In genomic region chr3:108918852-108919251, GRCm38 (mm10) we compare ENCODE assay signal across 28 mouse cellular contexts. TPM values are rescaled to one million over a fixed set of nuclear protein-coding genes. Genes with fewer than 3 reads are reported as not detected.
"Had no signal": no experiment of that assay in that cellular context is flagged by ENCODE, and none has a peak within 500 bp of the region (broad histone marks: within the 10 kb centered on the region; RNA-seq: fewer than 3 reads in every experiment).

No protein-coding gene starts in this region.

- DNase-seq: kidney, adult 11 months; kidney, adult 9 months; kidney, postnatal 14 days; kidney, postnatal 4 days; layer of hippocampus, postnatal 36 days; lung, embryonic 14.5 days; right cerebral cortex, adult 18-20 months; right cerebral cortex, postnatal 14 days; thymus, adult 18-20 months; thymus, postnatal 36 days had no signal

- H3K36me3 ChIP-seq: midbrain, embryonic 12.5 days; midbrain, embryonic 15.5 days; neural tube, embryonic 12.5 days; neural tube, embryonic 15.5 days had no signal

- H3K27me3 ChIP-seq: midbrain, embryonic 12.5 days; midbrain, embryonic 15.5 days; neural tube, embryonic 12.5 days; neural tube, embryonic 15.5 days had no signal

- ATAC-seq: lung, postnatal 0 days; midbrain, embryonic 15.5 days had no signal

- H3K4me1 ChIP-seq: midbrain, embryonic 12.5 days; midbrain, embryonic 15.5 days; neural tube, embryonic 12.5 days; neural tube, embryonic 15.5 days had no signal

- H3K4me2 ChIP-seq: liver, embryonic 11.5 days; lung, embryonic 14.5 days; midbrain, embryonic 12.5 days; midbrain, embryonic 15.5 days; neural tube, embryonic 12.5 days; neural tube, embryonic 15.5 days had no signal

- H3K9me3 ChIP-seq: midbrain, embryonic 12.5 days; midbrain, embryonic 15.5 days; neural tube, embryonic 12.5 days; neural tube, embryonic 15.5 days had no signal

- H3K9ac ChIP-seq: lung, embryonic 14.5 days; midbrain, embryonic 12.5 days; midbrain, embryonic 15.5 days; neural tube, embryonic 12.5 days; neural tube, embryonic 15.5 days had no signal

- H3K27ac ChIP-seq: left cerebral cortex, adult 2 months; macrophage; midbrain, embryonic 12.5 days; midbrain, embryonic 15.5 days; neural tube, embryonic 12.5 days; neural tube, embryonic 15.5 days had no signal

- H3K4me3 ChIP-seq: left cerebral cortex, adult 2 months; midbrain, embryonic 12.5 days; midbrain, embryonic 15.5 days; neural tube, embryonic 12.5 days; neural tube, embryonic 15.5 days had no signal

RNA-seq across cellular contexts. Expression of gene Henmt1, which starts 20.8 kb away (rescaled TPM):
- polyA plus RNA-seq: liver, embryonic 16.5 days; macrophage had no signal

RNA-seq across cellular contexts. Expression of gene Gm9857, which starts 21.4 kb away (rescaled TPM):
- total RNA-seq: layer of hippocampus, adult 8-10 months; layer of hippocampus, postnatal 10 days; layer of hippocampus, postnatal 36 days; left cerebral cortex, adult 2 months; left cerebral cortex, postnatal 10 days; left cerebral cortex, postnatal 36 days; megakaryocyte, adult 5-6 weeks had no signal
- polyA plus RNA-seq: kidney, embryonic 16.5 days; limb, embryonic 11.5 days; liver, embryonic 11.5 days; liver, embryonic 16.5 days; lung, embryonic 14.5 days; lung, postnatal 0 days; macrophage; midbrain, embryonic 12.5 days; midbrain, embryonic 15.5 days; neural tube, embryonic 12.5 days; neural tube, embryonic 15.5 days; spleen, adult 2 months; stomach, embryonic 16.5 days had no signal

RNA-seq across cellular contexts. Expression of gene Fndc7, which starts 29.0 kb away (rescaled TPM):
- total RNA-seq: left cerebral cortex, postnatal 10 days; left cerebral cortex, postnatal 36 days had no signal
- polyA plus RNA-seq: kidney, embryonic 16.5 days; limb, embryonic 11.5 days; liver, embryonic 11.5 days; midbrain, embryonic 12.5 days had no signal
